Mouse (Mus musculus) heart, embryonic 11.5 days (tissue): Measurements from ENCODE around the gene Cby1. TPM values are rescaled to one million over a fixed set of nuclear protein-coding genes. Genes with fewer than 3 reads are reported as not detected.
A peak's percentile ranks its signal among the peaks of the same experiment; 100 is the strongest.

Experiments used
- ATAC-seq: fragments of 200-750 bp; cut with Nextera tagmentation; replicated peaks from 2 replicates; pipeline ENCODE4 v1.8.0; 2017; ENCODE audit warnings: moderate library complexity; ENCODE audit not compliant: insufficient number of reproducible peaks, low FRiP score, low TSS enrichment
- H3K27ac ChIP-seq: fragments of 300-500 bp; sonication (generic); 2 replicates; pipeline ENCODE4 v1.5.1; 2014; ENCODE audit warnings: mild to moderate bottlenecking, low read depth, low read length
- H3K27me3 ChIP-seq: fragments of 300-500 bp; sonication (generic); 2 replicates; pipeline ENCODE4 v1.6.1; 2014; ENCODE audit warnings: mild to moderate bottlenecking, low read length, mixed read lengths; ENCODE audit not compliant: control insufficient read depth, insufficient read depth
- H3K36me3 ChIP-seq: fragments of 300-500 bp; sonication (generic); 2 replicates; pipeline ENCODE4 v1.6.1; 2014; ENCODE audit warnings: mild to moderate bottlenecking, low read length, moderate library complexity, mixed read lengths; ENCODE audit not compliant: control insufficient read depth, insufficient read depth
- H3K4me1 ChIP-seq: fragments of 300-500 bp; sonication (generic); 2 replicates; pipeline ENCODE4 v1.6.1; 2014; ENCODE audit warnings: low read length; ENCODE audit not compliant: control insufficient read depth, insufficient read depth
- H3K4me2 ChIP-seq: fragments of 300-500 bp; sonication (generic); 2 replicates; pipeline ENCODE4 v1.6.1; 2014; ENCODE audit warnings: mild to moderate bottlenecking, moderate library complexity
- H3K4me3 ChIP-seq: fragments of 300-500 bp; sonication (generic); 2 replicates; pipeline ENCODE4 v1.5.1; 2014; ENCODE audit warnings: low read depth, low read length
- H3K9ac ChIP-seq: fragments of 300-500 bp; sonication (generic); 2 replicates; pipeline ENCODE4 v1.6.1; 2014; ENCODE audit warnings: mild to moderate bottlenecking, low read depth, low read length, moderate library complexity
- H3K9me3 ChIP-seq: fragments of 300-500 bp; sonication (generic); replicated peaks from 2 replicates; pipeline ENCODE4 v1.6.1; 2016; ENCODE audit warnings: low read length; ENCODE audit not compliant: control insufficient read depth
- WGBS: fragments of 180-500 bp; shearing (Covaris S2); extraction: QIAGEN DNeasy Blood & Tissue Kit; methylation state at CpG from one replicate; pipeline ENCODE4 v1.1.7; 2014; ENCODE audit not compliant: insufficient replicate concordance; 5-methylcytosine and 5-hydroxymethylcytosine counted together
- polyA plus RNA-seq: library from polyadenylated mRNA; unstranded; fragments of >200 nt; fragmentation: Nextera tagmentation; extraction: Ambion mirVana; gene quantifications from 2 replicates; pipeline ENCODE4 v1.2.1, GENCODE M21; 2014

The Cby1 gene
- polyA plus RNA-seq, 1 experiment from 2014 or later: 38.2 TPM

DNA sequence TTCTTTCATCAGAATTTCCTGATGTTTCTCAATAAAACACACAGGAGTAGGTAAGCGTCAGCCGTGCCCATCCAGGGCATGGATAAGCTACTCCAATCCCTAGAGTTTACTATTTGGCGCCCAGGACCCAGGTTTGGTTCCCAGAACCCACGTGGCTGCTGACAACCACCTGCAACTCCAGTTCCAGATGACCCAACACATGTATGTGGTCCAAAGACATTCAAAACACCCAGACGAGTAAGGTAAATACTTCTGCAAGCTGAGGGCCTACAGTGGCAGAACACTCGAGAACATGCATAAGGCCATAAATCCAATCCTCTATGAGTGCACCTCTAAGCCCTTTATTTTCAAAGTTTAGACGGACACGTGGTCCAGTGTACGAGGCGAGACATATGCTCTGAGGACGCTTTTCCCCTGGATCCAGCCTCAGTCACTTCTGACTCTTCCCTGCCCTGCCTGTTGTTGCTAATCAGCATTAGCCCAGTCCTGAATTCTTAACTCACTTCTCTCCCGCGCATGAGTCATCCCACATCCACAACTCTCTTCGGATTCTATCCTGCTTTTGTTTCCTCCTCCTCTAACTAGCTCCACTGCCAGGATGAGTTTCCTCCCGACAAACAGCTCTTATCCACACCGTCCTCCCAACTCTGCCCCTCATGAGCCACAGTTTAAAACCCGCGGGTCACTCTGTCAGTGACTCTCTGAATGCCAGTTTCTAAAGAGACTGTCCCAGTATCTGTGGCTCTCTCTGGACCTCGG lies 24.9 kb downstream of the Cby1 start:
- no peak for ATAC-seq
- H3K4me3 ChIP-seq: peak overlapping the region; percentile 69
- no peaks in the 10 kb centered on the region for H3K36me3 ChIP-seq
- H3K9ac ChIP-seq: peak overlapping the region; percentile 31; the same call in 1 of the 2 replicates
- WGBS: 49% methylated on average over 19 of the region's 19 CpGs
- peaks cover 56% of the 10 kb centered on the region for H3K4me1 ChIP-seq
- H3K9me3 ChIP-seq: no peaks in the 10 kb centered on the region
- peak overlapping the region; percentile 92 for H3K4me2 ChIP-seq
- H3K27ac ChIP-seq: 0 out of 2 replicates have a peak overlapping the region, but pooled peaks have one; percentile 24
- H3K27me3 ChIP-seq: no peaks in the 10 kb centered on the region

DNA sequence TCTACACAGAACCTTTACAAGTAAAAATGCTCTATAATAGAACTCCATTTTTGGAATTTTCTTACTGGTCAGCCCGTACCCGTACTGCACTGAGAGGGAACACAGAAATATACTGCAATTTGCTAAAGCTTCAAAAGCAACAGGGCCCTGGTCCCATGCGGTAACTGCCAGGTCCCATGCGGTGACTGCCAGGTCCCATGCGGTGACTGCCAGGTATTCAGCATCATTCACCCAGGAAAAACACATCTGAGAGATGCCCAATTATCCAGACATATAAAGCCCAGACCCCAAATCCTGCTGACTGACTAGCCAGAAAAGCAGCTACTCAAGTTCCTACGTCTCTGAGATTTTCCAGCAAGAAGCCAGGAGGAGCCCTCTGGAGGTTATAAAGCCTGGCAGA lies 25.6 kb downstream of the Cby1 start:
- Histone ChIP-seq H3K27me3 (no peaks in the 10 kb centered on the region), H3K9me3 (no peaks in the 10 kb centered on the region), H3K27ac (no peak overlapping the region), H3K4me3 (peak overlapping the region; percentile 69), H3K36me3 (no peaks in the 10 kb centered on the region), H3K9ac (peak overlapping the region; percentile 31; the same call in 1 of the 2 replicates), H3K4me1 (peaks cover 57% of the 10 kb centered on the region), H3K4me2 (peak overlapping the region; percentile 92)
- 83% methylated on average over 6 of the region's 6 CpGs for WGBS
- no peak for ATAC-seq

DNA sequence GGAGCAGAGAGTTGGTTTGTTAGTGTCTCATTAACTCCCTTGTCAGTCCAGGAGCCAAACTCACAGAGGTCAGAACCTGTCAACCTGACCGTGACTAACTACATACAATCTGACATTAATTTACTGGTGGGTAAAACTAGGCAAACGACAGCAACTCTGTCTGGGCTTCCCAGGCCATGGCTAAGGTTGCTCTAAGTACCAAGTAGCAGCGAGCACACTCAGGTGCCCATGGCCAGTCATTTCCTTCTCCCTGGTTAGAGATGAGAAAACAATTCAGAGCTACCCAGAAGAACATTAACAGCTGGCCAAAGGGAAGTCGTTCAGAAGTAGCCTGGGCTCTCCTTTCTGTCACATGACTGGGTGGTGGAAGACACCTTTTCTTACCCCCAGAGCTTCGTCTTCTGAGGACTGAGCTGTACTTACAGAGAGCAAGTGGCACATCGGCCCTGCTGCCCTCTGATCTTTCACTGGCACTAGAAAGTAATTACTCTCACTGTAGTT lies 26.2 kb downstream of the Cby1 start:
- H3K36me3 ChIP-seq: no peaks in the 10 kb centered on the region
- peak overlapping the region; percentile 87 for H3K9ac ChIP-seq
- peak overlapping the region; percentile 92 for H3K4me2 ChIP-seq
- no peaks in the 10 kb centered on the region for H3K9me3 ChIP-seq
- WGBS: 30% methylated on average over 6 of the region's 6 CpGs
- H3K27ac ChIP-seq: no peak overlapping the region
- H3K27me3 ChIP-seq: no peaks in the 10 kb centered on the region
- H3K4me1 ChIP-seq: peaks cover 62% of the 10 kb centered on the region
- no peak for ATAC-seq
- peak overlapping the region; percentile 69 for H3K4me3 ChIP-seq

DNA sequence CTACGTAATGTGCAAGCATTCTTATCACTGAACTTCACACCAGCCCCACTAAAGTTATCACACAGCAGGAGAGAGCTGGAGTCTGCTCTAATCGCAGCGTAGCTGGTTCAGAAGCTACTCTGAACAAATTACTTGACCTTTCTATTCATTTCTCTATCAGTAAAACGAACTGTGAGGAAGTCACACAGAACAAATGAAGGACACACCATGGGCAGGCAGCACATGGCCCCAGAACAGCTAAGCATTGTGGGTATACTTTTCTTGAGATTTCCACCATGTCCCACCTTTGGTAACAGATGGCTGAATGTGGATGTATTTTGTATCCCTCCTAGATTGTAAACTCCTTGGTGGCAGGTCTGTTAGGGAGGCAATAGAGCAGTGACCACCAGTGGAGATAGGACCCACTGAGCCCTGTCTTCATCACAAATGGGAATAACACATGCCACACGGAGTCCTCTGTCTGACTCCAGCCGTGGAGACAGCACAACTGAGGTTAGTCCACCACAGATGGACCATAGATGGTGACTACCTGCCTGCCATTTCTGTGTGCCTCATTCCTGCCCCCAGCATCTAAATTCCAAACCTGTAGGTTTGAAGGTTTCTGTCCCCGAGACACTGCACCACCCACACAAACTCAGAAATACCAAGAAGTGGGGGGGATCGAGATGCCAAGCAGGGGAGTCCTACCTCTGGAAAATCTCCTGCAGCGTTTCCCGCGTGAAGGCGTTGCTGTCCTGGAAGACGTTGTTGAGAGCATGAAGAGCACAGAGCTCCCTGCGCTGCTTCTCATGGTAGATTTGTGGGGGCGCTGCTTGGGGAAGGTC lies 27.3 kb downstream of the Cby1 start:
- WGBS: 6% methylated on average over 15 of the region's 15 CpGs
- Histone ChIP-seq H3K4me3 (peak overlapping the region; percentile 69), H3K4me2 (peak overlapping the region; percentile 92), H3K27ac (peak overlapping the region; percentile 47), H3K36me3 (no peaks in the 10 kb centered on the region), H3K9ac (peak overlapping the region; percentile 87), H3K9me3 (no peaks in the 10 kb centered on the region), H3K4me1 (peaks cover 58% of the 10 kb centered on the region), H3K27me3 (no peaks in the 10 kb centered on the region)
- no peak for ATAC-seq

DNA sequence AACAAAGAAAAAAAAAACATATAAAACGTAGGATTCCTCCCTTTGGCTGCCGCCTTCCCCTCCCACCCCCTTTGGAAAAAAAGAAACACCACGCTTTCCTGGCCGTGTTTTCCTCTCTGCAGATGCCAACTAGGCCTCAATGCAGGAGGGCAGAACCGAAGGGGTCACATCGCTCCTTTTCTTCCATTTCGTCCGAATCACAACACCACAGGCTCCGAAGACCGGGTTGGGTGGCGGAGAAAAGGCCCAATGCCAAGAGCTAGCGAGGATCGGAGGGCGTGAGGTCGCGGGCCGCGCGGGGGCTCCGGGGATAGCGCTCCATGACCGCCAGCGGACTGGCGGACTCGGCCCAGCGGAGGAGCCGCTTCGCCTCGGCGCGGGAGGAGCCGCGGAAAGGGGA lies 28.2 kb downstream of the Cby1 start:
- no peak for ATAC-seq

DNA sequence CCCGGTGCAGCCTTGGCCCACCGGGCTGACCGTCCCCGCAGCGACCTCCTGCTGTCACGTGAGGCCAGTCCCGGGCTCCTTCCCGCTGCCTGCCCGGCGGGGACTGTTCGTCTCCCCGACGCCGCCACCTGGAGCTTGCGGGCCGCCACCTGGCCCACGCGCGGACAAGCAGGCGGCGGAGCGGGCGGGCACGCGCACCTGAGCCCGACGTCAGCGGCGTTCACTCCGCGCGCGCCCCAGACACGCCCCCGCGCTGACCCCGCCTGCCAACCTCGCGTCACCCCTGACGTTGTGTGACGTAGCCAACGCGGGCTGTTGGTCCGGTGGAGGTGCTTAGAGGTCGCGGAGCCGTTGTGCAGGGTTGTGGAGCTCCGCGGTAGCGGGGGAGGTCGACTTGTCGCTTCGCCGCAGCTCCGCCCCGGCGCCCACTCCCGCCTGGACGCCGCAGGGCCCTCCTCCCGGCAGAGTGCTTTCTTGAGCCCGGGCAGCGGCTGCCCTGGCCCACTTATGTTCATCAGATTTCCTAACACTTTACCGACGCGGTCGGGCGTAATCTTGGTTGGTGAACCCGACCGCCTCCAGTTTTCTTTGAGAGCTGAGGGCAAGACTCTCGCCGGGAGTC lies 28.8 kb downstream of the Cby1 start, which contains the start of gene Josd1:
Gene Josd1, minus strand, starts transcription at position 274 of the 622 bp plus-strand sequence.
- Histone ChIP-seq H3K9me3 (no peaks in the 10 kb centered on the region), H3K36me3 (no peaks in the 10 kb centered on the region), H3K9ac (peak within 1 kb of the TSS; percentile 87), H3K4me2 (peak within 1 kb of the TSS; percentile 92), H3K27me3 (no peaks in the 10 kb centered on the region), H3K4me1 (peaks cover 48% of the 10 kb centered on the region), H3K27ac (peak within 1 kb of the TSS; percentile 98), H3K4me3 (peak within 1 kb of the TSS; percentile 69)
- under 1% methylated on average over 70 of the region's 72 CpGs for WGBS
- ATAC-seq: peak; percentile 87

More for the DNA sequence above, 28.2 kb downstream of the Cby1 start:
- H3K4me3 ChIP-seq: peak overlapping the region; percentile 69
- H3K9ac ChIP-seq: peak overlapping the region; percentile 87
- no peaks in the 10 kb centered on the region for H3K36me3 ChIP-seq
- peak overlapping the region; percentile 92 for H3K4me2 ChIP-seq
- H3K27me3 ChIP-seq: no peaks in the 10 kb centered on the region
- 0% methylated on average over 33 of the region's 33 CpGs for WGBS
- H3K27ac ChIP-seq: peak overlapping the region; percentile 98
- H3K9me3 ChIP-seq: no peaks in the 10 kb centered on the region
- peaks cover 53% of the 10 kb centered on the region for H3K4me1 ChIP-seq

DNA sequence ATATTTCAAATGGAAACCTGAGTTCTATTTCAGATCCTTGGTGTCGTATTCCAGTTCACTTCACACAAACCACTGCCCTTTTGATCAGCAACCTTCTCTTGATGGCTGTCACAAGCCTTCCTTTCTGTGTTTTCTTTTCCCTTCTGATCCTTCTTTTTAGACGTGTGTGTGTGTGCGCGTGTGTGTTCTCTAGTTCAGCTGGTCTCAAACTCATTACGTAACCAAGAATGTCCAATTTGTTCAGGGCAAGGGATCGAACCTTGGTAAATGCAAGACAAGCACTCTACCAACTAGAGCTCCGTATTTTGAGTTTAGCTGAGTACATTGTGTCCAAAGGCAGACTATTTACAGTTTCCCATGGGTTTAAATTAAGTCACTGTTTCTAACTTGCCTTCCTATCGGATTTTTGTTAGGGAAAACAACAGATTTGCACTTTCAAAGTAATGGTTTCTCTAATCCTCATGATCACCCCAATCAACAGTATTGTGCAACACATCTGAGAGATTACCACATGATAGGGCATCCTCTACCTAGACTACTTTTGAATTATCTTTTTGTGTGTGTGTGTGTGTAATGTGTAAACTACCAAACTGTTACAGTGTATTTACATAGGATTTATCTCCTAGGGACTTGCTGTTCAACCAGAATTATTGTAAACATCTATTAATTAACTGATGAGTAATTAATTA lies 29.4 kb downstream of the Cby1 start:
- H3K36me3 ChIP-seq: no peaks in the 10 kb centered on the region
- H3K4me3 ChIP-seq: peak overlapping the region; percentile 69
- peak overlapping the region; percentile 87 for H3K9ac ChIP-seq
- no peaks in the 10 kb centered on the region for H3K9me3 ChIP-seq
- peak overlapping the region; percentile 92 for H3K4me2 ChIP-seq
- H3K27me3 ChIP-seq: no peaks in the 10 kb centered on the region
- WGBS: 6% methylated on average over 8 of the region's 8 CpGs
- H3K27ac ChIP-seq: peak overlapping the region; percentile 98
- H3K4me1 ChIP-seq: peaks cover 45% of the 10 kb centered on the region
- no peak for ATAC-seq
